Mouse (Mus musculus) midbrain, embryonic 11.5 days (tissue): ENCODE measurements around the gene Cd9. TPM values are rescaled to one million over a fixed set of nuclear protein-coding genes. Genes with fewer than 3 reads are reported as not detected.

Experiments
- ATAC-seq: fragments of 200-750 bp; cut with Nextera tagmentation; 2 replicates; pipeline ENCODE4 v1.8.0; 2017; ENCODE audit warnings: moderate TSS enrichment, moderate library complexity; ENCODE audit not compliant: low FRiP score
- DNase-seq: peaks from one replicate; pipeline ENCODE4 v3.0.0; 2015; ENCODE audit warnings: low spot score; ENCODE audit errors: missing footprints
- H3K27ac ChIP-seq: fragments of 300-500 bp; sonication (generic); 2 replicates; pipeline ENCODE4 v1.5.1; 2014; ENCODE audit warnings: low read depth, low read length
- H3K27me3 ChIP-seq: fragments of 300-500 bp; sonication (generic); 2 replicates; pipeline ENCODE4 v1.6.1; 2014; ENCODE audit warnings: mild to moderate bottlenecking, low read length, moderate library complexity, mixed read lengths; ENCODE audit not compliant: control insufficient read depth, insufficient read depth
- H3K36me3 ChIP-seq: fragments of 300-500 bp; sonication (generic); 2 replicates; pipeline ENCODE4 v1.6.1; 2014; ENCODE audit warnings: mild to moderate bottlenecking, low read length, moderate library complexity, mixed read lengths; ENCODE audit not compliant: control insufficient read depth, insufficient read depth
- H3K4me1 ChIP-seq: fragments of 300-500 bp; sonication (generic); 2 replicates; pipeline ENCODE4 v1.6.1; 2014; ENCODE audit warnings: low read length; ENCODE audit not compliant: control insufficient read depth, insufficient read depth
- H3K4me2 ChIP-seq: fragments of 300-500 bp; sonication (generic); 2 replicates; pipeline ENCODE4 v1.6.1; 2014; ENCODE audit warnings: mild to moderate bottlenecking, moderate library complexity
- H3K4me3 ChIP-seq: fragments of 300-500 bp; sonication (generic); 2 replicates; pipeline ENCODE4 v1.5.1; 2014; ENCODE audit warnings: low read depth, low read length
- H3K9ac ChIP-seq: fragments of 300-500 bp; sonication (generic); 2 replicates; pipeline ENCODE4 v1.6.1; 2014; ENCODE audit warnings: low read length
- H3K9me3 ChIP-seq: fragments of 300-500 bp; sonication (generic); 2 replicates; pipeline ENCODE4 v1.6.1; 2016; ENCODE audit warnings: low read length; ENCODE audit not compliant: control insufficient read depth
- WGBS: fragments of 180-500 bp; shearing (Covaris S2); extraction: QIAGEN DNeasy Blood & Tissue Kit; methylation state at CpG from one replicate; pipeline ENCODE4 v1.1.7; 2014; 5-methylcytosine and 5-hydroxymethylcytosine counted together
- polyA plus RNA-seq: library from polyadenylated mRNA; unstranded; fragments of >200 nt; fragmentation: Nextera tagmentation; extraction: Ambion mirVana; gene quantifications from 2 replicates; pipeline ENCODE4 v1.2.1, GENCODE M21; 2014

Gene Cd9
- 34.7 and 40.9 TPM in 2 replicates for polyA plus RNA-seq

DNA sequence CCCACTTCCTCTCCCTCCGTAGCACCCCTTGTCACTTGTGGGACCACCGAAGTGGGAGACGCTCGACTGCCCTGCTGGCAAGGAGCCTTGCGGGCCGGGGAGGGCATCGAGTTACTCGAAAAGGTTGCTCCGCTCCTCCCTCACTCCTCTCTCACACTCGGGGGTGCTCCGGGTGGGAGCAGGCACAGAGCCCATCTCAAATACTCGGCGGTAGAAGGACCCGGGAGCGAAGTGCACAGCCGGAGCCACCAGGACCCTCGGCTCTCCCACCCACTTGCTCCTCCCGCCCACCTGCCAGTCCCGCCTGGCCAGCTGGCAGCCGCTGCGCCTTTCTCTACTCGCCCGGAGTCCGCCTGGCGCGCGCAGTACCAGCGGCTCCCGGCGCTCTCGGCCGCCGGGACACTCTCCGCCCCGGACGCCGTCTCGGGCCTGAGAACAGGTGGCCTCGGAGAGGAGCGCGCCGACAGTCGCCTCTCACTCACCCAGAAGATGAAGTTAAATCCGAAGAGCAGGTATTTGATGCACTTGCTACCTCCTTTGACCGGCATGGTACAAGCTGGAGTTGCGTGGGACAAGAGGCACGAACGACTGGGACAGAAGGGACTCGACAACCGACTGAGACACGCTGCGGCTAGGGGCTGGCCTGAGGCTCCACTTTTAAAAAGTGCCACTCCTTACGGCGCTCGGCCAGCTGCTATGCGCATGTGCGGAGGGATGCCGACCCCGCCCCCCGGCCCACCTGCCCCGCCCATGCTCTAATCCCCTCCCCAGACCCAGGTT, at the start of gene Cd9:
Cd9 (minus strand) TSS at position 700 of the 780 bp plus-strand sequence.
- ATAC-seq = peak; percentile 87
- no peak within 1 kb of the TSS for H3K27ac ChIP-seq

DNA sequence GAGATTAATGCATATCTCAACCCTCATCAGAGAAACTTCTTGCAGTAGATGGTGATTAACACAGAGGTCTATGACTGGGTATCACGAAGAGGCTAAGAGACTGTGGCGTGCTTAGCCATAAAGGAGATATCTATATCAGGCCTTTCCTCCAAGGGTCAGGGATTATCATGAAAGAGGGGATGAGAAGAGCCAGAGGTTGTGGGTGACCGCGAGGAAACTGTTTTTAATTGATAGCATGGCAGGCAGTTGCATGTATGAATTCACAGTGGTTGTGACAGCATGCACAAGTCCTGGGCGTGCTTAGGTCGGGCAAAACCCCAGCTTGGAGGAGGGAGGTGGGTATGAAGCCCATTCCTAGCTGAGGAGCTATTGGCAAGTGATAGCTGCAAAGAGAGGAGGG, 46.7 kb upstream of the Cd9 start:
- DNase-seq (peak; percentile 2), ATAC-seq (no peak)
- Histone ChIP-seq H3K4me1 (no peaks in the 10 kb centered on the region), H3K4me2 (no peak overlapping the region), H3K36me3 (no peaks in the 10 kb centered on the region), H3K9ac (no peak overlapping the region), H3K27ac (no peak overlapping the region), H3K4me3 (no peak overlapping the region), H3K9me3 (no peaks in the 10 kb centered on the region), H3K27me3 (no peaks in the 10 kb centered on the region)
- 91% methylated on average over 6 of the region's 6 CpGs for WGBS

More for the DNA sequence above, at the start of gene Cd9:
- H3K4me3 ChIP-seq = peak within 1 kb of the TSS; percentile 64
- H3K9ac ChIP-seq = peak within 1 kb of the TSS; percentile 75
- peaks cover 18% of the 10 kb centered on the region for H3K27me3 ChIP-seq
- under 1% methylated on average over 59 of the region's 61 CpGs for WGBS
- no peaks in the 10 kb centered on the region for H3K36me3 ChIP-seq
- no peaks in the 10 kb centered on the region for H3K9me3 ChIP-seq
- peaks cover 9% of the 10 kb centered on the region for H3K4me1 ChIP-seq
- DNase-seq = peak; percentile 97
- H3K4me2 ChIP-seq = peak within 1 kb of the TSS; percentile 94

DNA sequence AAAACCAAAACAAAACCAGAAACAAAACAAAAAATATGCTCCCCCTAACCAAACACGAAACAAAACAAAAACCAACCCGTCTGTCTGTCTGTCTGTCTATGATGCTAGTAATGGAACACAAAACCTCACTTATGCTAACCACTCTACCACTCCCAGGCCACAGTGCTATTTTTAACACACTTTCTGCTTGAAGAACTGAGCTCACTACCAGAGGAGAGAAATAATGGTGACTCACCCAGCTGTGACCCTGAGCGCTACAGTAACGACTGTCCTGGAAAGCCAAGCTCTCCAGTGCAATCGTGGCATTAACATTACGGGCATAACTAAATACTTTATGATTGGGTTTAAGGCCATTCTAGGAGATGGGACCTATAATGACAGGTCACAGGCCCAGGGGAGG, 46.2 kb upstream of the Cd9 start:
- 91% methylated on average over 6 of the region's 6 CpGs for WGBS
- DNase-seq (no peak), ATAC-seq (no peak)
- no peaks in the 10 kb centered on the region for H3K36me3 ChIP-seq
- no peaks in the 10 kb centered on the region for H3K4me1 ChIP-seq
- no peaks in the 10 kb centered on the region for H3K27me3 ChIP-seq
- H3K4me2 ChIP-seq = no peak overlapping the region
- no peak overlapping the region for H3K9ac ChIP-seq
- no peaks in the 10 kb centered on the region for H3K9me3 ChIP-seq
- H3K4me3 ChIP-seq = no peak overlapping the region
- H3K27ac ChIP-seq = no peak overlapping the region

DNA sequence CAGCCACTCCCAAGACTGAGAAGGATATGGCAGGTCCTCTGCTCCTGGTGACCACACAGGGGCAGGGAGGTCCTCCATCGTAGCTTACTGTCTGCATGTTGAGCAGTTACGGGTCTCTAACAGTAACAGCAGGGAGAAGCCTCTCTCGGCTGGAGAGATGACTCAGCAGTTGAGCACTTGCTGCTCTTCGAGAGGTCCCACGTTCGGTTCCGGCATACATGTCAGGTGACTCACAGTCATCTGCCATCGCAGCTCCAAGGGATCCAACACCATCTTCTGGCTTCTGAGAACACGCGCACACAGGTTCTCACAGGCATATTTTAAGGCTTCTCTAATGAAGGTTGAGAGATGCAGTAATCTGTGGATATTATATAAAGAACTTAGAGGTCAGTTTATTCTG, 45.6 kb upstream of the Cd9 start:
- no peaks in the 10 kb centered on the region for H3K9me3 ChIP-seq
- no peak overlapping the region for H3K4me3 ChIP-seq
- no peaks in the 10 kb centered on the region for H3K4me1 ChIP-seq
- H3K27me3 ChIP-seq = no peaks in the 10 kb centered on the region
- ATAC-seq (no peak), DNase-seq (no peak)
- WGBS = 85% methylated on average over 10 of the region's 10 CpGs
- no peak overlapping the region for H3K27ac ChIP-seq
- H3K36me3 ChIP-seq = no peaks in the 10 kb centered on the region
- no peak overlapping the region for H3K9ac ChIP-seq
- no peak overlapping the region for H3K4me2 ChIP-seq

DNA sequence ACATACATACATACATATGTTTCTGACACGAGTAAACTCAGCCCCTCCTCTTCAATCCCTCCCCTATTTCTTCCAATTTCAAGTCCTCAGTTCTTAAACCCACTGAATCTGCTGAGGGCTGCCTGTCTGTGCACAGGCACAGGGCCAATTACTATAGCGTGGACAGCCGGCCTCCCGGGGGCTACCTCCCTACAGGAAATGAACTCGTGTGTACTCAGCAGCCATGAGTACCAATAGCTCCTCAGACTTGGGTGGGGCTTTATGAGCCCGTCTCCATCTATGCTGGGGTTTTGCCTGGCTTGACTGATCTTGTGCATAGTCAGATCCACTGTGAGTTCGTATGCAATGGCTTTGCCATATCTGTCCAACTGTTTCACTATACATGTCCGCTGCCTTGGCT, 44.8 kb upstream of the Cd9 start:
- no peaks in the 10 kb centered on the region for H3K27me3 ChIP-seq
- 82% methylated on average over 8 of the region's 8 CpGs for WGBS
- no peaks in the 10 kb centered on the region for H3K4me1 ChIP-seq
- ATAC-seq = no peak
- DNase-seq = no peak
- H3K36me3 ChIP-seq = no peaks in the 10 kb centered on the region
- H3K9ac ChIP-seq = no peak overlapping the region
- no peaks in the 10 kb centered on the region for H3K9me3 ChIP-seq
- no peak overlapping the region for H3K4me3 ChIP-seq
- H3K4me2 ChIP-seq = no peak overlapping the region
- H3K27ac ChIP-seq = no peak overlapping the region

DNA sequence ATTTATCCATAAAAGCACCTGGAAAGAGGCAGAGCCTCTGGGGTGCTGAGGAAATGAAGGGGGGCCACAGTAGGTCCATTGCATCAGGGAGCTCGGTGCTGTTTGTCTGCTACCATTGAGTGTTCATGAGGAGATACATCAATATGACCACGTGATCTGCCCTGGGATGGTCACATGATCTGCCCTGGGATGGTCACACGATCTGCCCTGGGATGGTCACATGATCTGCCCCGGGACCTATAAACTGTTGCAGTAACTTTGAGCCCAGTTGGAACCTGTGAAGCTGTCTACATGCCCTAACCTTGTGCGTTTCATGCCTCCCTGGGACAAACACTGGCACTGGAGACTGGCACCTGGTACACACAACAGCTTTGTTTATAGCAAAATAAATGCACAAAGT, 43.9 kb upstream of the Cd9 start:
- 82% methylated on average over 5 of the region's 5 CpGs for WGBS

DNA sequence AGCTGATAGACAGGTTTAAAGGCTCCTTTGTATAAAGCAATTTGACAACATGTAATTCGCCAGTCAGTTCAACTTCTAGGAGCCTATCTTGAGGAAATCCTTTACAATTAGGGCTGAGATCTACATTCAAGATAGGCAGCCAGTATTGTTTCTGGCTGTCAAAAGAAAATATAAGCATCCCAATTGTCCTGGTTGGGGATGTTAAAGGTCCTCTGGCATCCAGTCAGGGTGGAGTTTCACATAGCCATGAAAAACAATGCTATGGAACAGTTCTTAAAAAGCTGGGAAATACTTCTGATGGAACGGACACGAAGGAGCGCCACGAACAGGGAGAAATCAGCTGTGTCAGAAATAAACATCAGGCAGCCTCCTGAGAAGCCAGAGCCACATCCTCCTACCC, 40.4 kb upstream of the Cd9 start:
- Histone ChIP-seq H3K4me2 (no peak overlapping the region), H3K36me3 (no peaks in the 10 kb centered on the region), H3K4me1 (no peaks in the 10 kb centered on the region), H3K27me3 (no peaks in the 10 kb centered on the region), H3K9me3 (no peaks in the 10 kb centered on the region), H3K27ac (no peak overlapping the region), H3K9ac (no peak overlapping the region), H3K4me3 (no peak overlapping the region)
- ATAC-seq (no peak), DNase-seq (no peak)
- 82% methylated on average over 5 of the region's 5 CpGs for WGBS

More for the DNA sequence above, 43.9 kb upstream of the Cd9 start:
- Histone ChIP-seq H3K36me3 (no peaks in the 10 kb centered on the region), H3K9ac (no peak overlapping the region), H3K4me1 (no peaks in the 10 kb centered on the region), H3K4me3 (no peak overlapping the region), H3K9me3 (no peaks in the 10 kb centered on the region), H3K27ac (no peak overlapping the region), H3K27me3 (no peaks in the 10 kb centered on the region), H3K4me2 (no peak overlapping the region)
- no peak for DNase-seq
- ATAC-seq = no peak

DNA sequence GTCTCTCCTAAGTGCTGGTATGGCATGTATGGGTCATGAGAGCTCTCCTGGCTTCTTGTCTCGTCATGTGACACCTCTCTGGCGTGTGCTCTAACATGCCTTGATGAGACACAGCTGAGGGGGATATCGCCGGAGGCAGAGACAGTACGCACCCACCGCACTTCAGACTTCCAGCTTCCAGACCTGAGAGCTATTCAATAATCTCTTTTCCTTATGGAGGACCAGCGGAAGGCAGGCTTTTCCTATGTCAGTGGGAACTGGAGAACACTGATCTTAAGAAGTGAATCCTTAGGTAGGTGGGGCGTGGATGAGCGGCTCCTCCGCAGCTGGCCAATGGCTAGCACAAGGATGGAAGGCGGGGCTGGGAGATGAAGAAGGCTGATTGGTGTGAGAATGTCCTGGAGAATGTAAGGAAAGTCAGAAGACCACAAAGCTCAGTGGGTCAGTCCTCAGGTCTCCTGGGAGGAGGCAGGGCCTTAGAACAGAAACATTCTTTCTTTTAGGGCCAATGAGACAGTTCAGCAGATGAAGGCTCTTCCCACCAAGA, 38.6 kb upstream of the Cd9 start:
- no peaks in the 10 kb centered on the region for H3K36me3 ChIP-seq
- WGBS = 88% methylated on average over 11 of the region's 11 CpGs
- ATAC-seq (no peak), DNase-seq (no peak)
- no peaks in the 10 kb centered on the region for H3K27me3 ChIP-seq
- H3K9ac ChIP-seq = no peak overlapping the region
- H3K27ac ChIP-seq = no peak overlapping the region
- no peaks in the 10 kb centered on the region for H3K9me3 ChIP-seq
- no peaks in the 10 kb centered on the region for H3K4me1 ChIP-seq
- H3K4me3 ChIP-seq = no peak overlapping the region
- H3K4me2 ChIP-seq = no peak overlapping the region

DNA sequence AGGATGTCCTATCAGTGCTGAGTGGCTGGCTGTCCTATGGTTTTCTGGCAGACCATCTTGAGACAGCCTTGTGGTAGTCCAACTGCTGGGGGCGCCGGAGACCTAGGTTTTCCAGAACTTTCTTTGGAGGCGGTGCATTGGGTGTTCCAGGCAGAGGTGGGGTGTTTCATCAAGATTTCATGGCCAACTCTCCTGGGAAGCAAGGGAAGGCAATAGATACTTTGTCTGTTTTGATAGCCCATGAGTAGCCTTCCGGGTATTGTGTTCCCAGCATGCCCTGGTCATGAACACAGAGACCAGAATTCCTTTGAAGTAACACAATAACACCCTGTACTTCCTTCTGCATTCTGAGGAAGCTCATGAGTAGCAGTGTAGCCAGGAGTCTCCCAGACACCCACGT, 34.9 kb upstream of the Cd9 start:
- no peaks in the 10 kb centered on the region for H3K36me3 ChIP-seq
- no peak overlapping the region for H3K4me3 ChIP-seq
- no peak overlapping the region for H3K27ac ChIP-seq
- DNase-seq = no peak
- no peak overlapping the region for H3K4me2 ChIP-seq
- H3K27me3 ChIP-seq = no peaks in the 10 kb centered on the region
- H3K9me3 ChIP-seq = no peaks in the 10 kb centered on the region
- H3K4me1 ChIP-seq = no peaks in the 10 kb centered on the region
- ATAC-seq = no peak
- WGBS = 87% methylated on average over 5 of the region's 5 CpGs
- H3K9ac ChIP-seq = no peak overlapping the region
